Mouse (Mus musculus) fat pad, adult 2 months (tissue): ENCODE data around the gene Negr1.

Experiments used
- DNase-seq: peaks from one replicate; pipeline ENCODE4 v3.0.0-alpha.2; 2011; ENCODE audit warnings: low read depth, low spot score; ENCODE audit errors: extremely low read depth

The Negr1 gene

DNA sequence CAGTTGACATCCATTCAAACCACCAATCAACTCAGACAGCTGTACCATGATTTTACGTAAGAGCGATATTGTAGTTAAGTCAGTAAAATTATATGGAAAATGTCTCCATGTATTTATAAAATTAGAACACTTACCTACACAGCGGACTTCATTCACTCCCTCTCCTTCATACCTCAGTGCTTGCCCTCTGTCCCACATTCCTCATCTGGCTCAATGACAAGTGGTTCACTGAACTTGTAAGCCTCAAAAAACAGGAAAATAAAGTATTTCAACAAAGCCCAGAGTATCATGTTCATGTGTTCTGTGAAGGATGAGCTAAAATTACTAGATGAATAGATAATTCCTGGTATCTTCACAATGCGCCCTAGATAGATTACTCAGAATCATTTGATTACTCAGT is 232.5 kb downstream of the Negr1 start:
- DNase-seq, result no peak

DNA sequence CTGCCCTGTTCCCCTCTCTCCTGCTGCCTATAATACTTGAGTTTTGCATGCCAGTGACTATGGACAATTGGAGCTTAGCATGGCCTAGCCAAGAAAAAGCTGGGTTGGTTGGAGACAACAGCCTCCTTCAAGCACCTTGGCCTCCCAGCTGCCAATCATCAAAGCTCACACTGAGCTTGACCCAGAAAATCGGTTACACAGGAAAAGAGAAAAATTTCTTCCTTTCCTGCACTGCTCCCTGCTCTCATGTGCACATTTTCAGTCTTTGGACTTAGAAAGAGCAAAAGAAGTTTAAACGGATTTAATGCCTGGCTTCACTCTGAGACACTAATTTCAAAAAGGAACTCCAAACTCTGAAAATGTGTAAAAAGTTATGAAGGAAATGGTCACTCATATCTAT is 233.0 kb downstream of the Negr1 start:
- DNase-seq, result no peak

GRCm38 (mm10) chr3:156796061-156796691 is 234.6 kb downstream of the Negr1 start:
- no peak for DNase-seq

GRCm38 (mm10) chr3:156799228-156799627 is 237.6 kb downstream of the Negr1 start:
- no peak for DNase-seq

- no peak for DNase-seq
These were observed 248.2 kb downstream of the Negr1 start for GRCm38 (mm10) chr3:156809836-156810235.

DNA sequence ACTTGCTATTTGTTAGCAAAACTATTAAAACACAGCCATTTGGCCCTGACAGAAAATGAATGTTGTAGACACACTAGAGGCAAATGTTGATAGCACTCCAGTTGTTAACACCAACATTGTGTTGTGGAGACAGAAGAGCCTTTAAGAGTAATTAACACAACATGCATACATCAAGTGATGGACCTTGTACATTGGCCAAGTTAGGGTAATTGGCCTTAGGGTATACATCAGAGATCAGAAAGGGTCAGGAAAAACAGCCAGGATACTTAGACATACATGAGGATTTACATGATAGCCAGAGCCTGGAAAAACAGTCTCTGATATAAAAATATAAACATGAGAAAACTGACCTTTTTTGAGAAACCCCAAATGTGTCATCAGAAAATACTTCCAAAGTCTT is 255.3 kb downstream of the Negr1 start:
- DNase-seq, result no peak

DNA sequence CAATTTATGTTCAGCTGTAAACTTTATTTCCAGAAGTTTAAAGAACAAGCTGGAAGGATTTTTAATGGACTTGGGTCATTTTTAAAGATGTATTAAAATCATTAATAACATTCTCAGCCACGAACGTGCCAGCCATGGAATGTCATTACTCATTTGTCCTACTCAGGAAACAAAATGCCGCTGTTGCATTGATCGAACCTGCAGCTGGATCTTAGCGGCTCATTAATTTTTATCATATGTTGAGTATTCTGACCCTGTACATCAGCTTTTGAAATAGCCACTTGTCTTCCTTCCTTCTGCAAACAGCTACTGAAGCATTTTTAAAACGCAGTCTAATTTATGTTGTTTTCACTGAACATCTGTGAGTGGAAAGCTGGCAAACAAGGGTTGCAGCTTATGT is 255.9 kb downstream of the Negr1 start:
- DNase-seq, result no peak

DNA sequence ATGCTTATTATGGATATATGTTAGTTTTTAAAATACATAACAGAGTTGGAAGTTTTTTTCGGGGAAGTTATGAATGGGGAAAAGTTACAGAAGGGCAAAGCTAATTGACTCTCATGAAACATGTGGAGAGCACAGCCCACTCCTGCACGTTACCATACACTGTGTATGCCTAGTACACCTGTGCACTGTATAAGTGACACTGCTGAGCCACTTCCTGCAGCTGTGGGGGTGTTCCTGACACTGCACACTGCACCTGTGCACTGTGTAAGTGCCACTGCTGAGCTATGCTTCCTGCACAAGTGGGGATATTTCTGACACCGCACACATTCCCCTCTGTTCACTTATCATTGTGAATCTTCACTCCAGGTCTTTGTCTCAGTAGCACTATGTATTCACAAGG is 261.4 kb downstream of the Negr1 start:
- no peak for DNase-seq

GRCm38 (mm10) chr3:156833920-156834319 is 272.3 kb downstream of the Negr1 start:
- no peak for DNase-seq

DNA sequence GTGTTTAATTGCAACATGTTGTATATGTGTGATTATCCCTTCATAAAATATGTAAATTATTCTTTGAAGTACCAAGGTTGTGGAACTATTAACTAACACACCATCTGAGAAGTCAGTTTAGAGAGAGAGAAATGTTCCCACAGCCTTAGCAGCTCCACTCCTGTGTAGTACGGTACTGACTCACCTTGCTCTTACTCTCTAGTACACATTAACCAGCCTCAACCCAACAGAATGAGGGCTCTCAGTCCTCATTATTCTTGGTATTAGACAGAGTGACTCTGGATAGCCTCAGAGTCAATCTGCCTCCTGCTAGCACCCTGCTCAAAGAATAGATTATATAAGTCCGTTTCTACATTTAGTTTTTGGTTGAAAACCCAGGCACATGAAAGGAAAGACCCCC is 277.0 kb downstream of the Negr1 start:
- no peak for DNase-seq

DNA sequence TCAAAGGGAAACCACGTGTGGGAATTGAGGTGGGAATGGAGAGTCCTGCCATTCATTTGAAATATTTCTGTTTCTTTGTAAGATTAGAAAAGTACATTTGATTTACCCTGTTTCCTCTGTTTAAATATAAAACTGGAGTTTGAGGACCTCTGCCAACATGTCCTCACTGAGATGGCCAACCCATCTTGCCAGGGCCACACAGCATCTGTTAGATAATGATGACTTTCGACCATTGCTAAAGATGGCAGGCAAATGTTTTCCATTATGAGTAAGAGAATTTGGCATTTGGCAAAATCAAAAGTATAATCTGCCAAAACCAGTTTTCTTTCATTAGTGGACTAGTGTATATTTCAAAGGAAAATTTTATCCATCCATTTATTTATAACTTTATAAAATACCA is 286.8 kb downstream of the Negr1 start:
- no peak for DNase-seq

DNA sequence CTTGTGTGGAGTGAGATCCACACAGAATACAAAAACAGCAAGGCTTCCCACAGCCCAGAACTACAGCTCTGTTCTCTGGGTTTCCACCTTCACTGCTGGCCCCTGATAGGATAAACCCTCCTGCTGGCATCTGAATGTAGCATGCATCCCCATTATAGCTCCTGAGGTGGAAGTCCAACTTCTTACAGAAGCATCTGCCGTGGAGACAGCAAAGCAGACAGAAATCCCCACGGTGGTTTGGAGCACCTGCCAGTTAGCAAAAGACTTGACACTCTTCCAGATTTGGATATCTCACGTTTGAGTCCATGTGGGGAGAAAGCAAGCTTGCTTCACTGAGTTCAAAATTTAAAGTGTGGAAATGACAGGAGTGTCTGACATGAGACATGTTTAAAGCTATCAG is 290.3 kb downstream of the Negr1 start:
- no peak for DNase-seq

- DNase-seq, result peak; percentile 42
These were observed 308.8 kb downstream of the Negr1 start for GRCm38 (mm10) chr3:156870239-156870921.

- no peak for DNase-seq
These were observed 309.3 kb downstream of the Negr1 start for GRCm38 (mm10) chr3:156870922-156871257.

- DNase-seq, result no peak
These were observed 310.1 kb downstream of the Negr1 start for GRCm38 (mm10) chr3:156871641-156872196.

GRCm38 (mm10) chr3:156876551-156876950 is 315.0 kb downstream of the Negr1 start:
- no peak for DNase-seq

- DNase-seq, result no peak
These were observed 320.5 kb downstream of the Negr1 start for GRCm38 (mm10) chr3:156882129-156882528.

DNA sequence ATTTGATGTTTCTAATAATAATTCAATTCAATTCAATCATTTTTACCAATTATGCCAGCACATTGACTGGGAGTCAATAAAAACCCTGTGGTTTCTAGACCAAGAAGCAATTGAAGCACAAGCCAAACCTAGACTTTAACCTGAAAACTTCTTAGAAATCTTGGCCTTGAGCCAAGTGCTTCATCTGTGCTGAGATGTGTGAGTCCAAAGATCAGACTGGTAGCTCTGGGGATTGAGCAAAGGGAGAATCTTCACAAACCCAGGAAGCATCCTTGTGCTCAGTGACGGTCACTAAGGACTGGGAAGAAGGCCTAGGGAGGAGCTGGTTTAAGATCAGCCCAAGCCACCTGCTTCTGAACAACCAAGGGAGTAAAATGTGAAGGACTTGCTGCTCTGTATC is 322.3 kb downstream of the Negr1 start:
- DNase-seq, result no peak

DNA sequence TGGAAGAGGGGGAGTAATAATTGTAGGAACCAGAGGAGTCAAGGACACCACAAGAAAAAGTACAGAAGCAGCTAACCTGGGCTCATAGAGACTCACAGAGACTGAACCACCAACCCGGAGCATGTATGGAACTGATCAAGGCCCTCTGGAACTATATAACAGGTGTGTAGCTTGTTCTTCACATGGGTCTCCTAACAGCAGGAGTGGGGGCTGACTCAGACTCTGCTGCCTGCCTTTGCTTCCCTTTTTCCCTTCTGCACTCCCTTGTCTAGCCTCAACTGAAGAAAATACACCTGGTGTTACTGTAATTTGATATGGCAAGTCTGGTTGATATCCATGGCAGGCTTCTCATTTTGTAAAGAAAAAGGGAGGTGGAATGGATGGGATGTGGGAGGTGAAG is 324.1 kb downstream of the Negr1 start:
- no peak for DNase-seq

DNA sequence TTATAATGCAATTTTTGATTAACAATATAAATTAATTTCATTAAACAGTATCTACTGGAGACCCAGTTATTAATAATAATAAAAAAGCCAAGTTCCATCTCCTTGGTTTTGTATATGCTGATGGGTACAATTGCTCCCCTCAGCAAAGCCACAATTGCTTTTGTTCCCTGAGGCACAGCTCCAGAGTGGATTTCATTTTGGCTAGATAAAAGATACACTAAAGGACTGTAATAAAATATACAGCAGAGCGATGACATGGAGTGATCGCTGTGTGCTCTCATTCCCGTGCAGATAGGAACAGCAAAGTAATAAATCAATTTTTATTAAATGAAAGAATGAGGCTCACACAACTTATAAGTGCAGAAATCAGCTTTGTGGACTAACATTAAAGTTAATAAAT is 325.3 kb downstream of the Negr1 start:
- no peak for DNase-seq

DNA sequence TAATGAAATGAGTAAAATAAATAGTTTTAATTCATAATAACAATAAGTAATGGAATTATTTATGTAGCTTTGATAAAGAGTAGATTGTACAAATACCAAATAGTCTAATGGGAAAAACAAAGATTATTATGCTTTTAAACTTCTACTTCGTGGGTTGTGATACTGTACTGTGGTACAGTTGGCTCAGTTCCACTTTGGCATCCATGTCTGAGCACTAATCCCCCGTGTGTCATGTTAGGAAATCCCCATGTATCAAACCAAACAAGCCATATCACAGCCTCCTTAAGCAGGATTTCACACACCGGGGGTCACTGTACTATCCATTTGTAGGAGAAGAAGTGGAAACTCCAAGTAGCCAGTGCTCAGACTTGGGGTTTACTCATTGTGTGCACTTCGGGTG is 329.4 kb downstream of the Negr1 start:
- DNase-seq, result no peak

GRCm38 (mm10) chr3:156895322-156895721 is 333.7 kb downstream of the Negr1 start:
- no peak for DNase-seq

- no peak for DNase-seq
These were observed 334.5 kb downstream of the Negr1 start for GRCm38 (mm10) chr3:156896106-156896505.
